Mouse (Mus musculus): ENCODE data around the gene Limd2. TPM values are rescaled to one million over a fixed set of nuclear protein-coding genes. Genes with fewer than 3 reads are reported as not detected.

The Limd2 gene
- polyA plus RNA-seq (2012; rRNA removed), result 26.1 and 32.1 TPM in 2 replicates

GRCm38 (mm10) chr11:106160841-106161721, at the start of gene Limd2, which contains the start of gene Gm10840:
Limd2 (minus strand) TSS chr11:106160860.
Gm10840 (plus strand) TSS chr11:106160850.

GRCm38 (mm10) chr11:106202123-106202465, 41.4 kb upstream of the Limd2 start, which contains the start of gene Strada:
Strada (minus strand) TSS chr11:106202168.

Other genes with a start within 250 kb of the Limd2 start
- 43.9 and 48.1 TPM in 2 replicates for gene Cyb561, start 207.5 kb downstream of the Limd2 start, polyA plus RNA-seq (2012; rRNA removed)
- 33.7 and 33.9 TPM in 2 replicates for gene Ace, start 192.9 kb downstream of the Limd2 start, polyA plus RNA-seq (2012; rRNA removed)
- not detected in 2 replicates for gene Ace3, start 166.2 kb downstream of the Limd2 start, polyA plus RNA-seq (2012; rRNA removed)
- gene Kcnh6, start 152.7 kb downstream of the Limd2 start, polyA plus RNA-seq (2012; rRNA removed), result 0.41 and 0.78 TPM in 2 replicates
- 50.3 and 50.4 TPM in 2 replicates for gene Dcaf7, start 124.0 kb downstream of the Limd2 start, polyA plus RNA-seq (2012; rRNA removed)
- gene Taco1, start 94.8 kb downstream of the Limd2 start, polyA plus RNA-seq (2012; rRNA removed), result 13.4 and 14.6 TPM in 2 replicates
- gene Map3k3, start 76.2 kb downstream of the Limd2 start, polyA plus RNA-seq (2012; rRNA removed), result 51.7 and 55.4 TPM in 2 replicates
- gene Gm10840, start within 50 bp of the Limd2 start, polyA plus RNA-seq (2012; rRNA removed), result not detected in 2 replicates
- gene Strada, start 41.3 kb upstream of the Limd2 start, polyA plus RNA-seq (2012; rRNA removed), result 24.5 and 35.7 TPM in 2 replicates
- gene Ccdc47, start 55.5 kb upstream of the Limd2 start, polyA plus RNA-seq (2012; rRNA removed), result 9.6 and 9.7 TPM in 2 replicates
- 10.6 and 14.3 TPM in 2 replicates for gene Ddx42, start 56.1 kb upstream of the Limd2 start, polyA plus RNA-seq (2012; rRNA removed)
- 21.0 and 22.2 TPM in 2 replicates for gene Ftsj3, start 95.2 kb upstream of the Limd2 start, polyA plus RNA-seq (2012; rRNA removed)
- 26.6 and 33.6 TPM in 2 replicates for gene Psmc5, start 95.3 kb upstream of the Limd2 start, polyA plus RNA-seq (2012; rRNA removed)
- gene Smarcd2, start 112.1 kb upstream of the Limd2 start, polyA plus RNA-seq (2012; rRNA removed), result 116 and 149 TPM in 2 replicates
- 0.24 and 0.45 TPM in 2 replicates for gene Tcam1, start 115.8 kb upstream of the Limd2 start, polyA plus RNA-seq (2012; rRNA removed)
- gene Gh, start 141.0 kb upstream of the Limd2 start, polyA plus RNA-seq (2012; rRNA removed), result not detected in 2 replicates
- gene Cd79b, start 153.9 kb upstream of the Limd2 start, polyA plus RNA-seq (2012; rRNA removed), result 1.6 and 1.9 TPM in 2 replicates
- 0.17 and 0.24 TPM in 2 replicates for gene Scn4a, start 192.4 kb upstream of the Limd2 start, polyA plus RNA-seq (2012; rRNA removed)
- gene Prr29, start 204.6 kb upstream of the Limd2 start, polyA plus RNA-seq (2012; rRNA removed), result 55.9 and 61.8 TPM in 2 replicates
- gene Icam2, start 227.2 kb upstream of the Limd2 start, polyA plus RNA-seq (2012; rRNA removed), result 21.6 and 26.7 TPM in 2 replicates